Mouse (Mus musculus): ENCODE results near the gene Qdpr. TPM values are rescaled to one million over a fixed set of nuclear protein-coding genes. Genes with fewer than 3 reads are reported as not detected.
A peak's percentile ranks its signal among the peaks of the same experiment; 100 is the strongest.

The Qdpr gene
- total and polyA plus RNA-seq, 2 experiments: 491 to 640 TPM

DNA sequence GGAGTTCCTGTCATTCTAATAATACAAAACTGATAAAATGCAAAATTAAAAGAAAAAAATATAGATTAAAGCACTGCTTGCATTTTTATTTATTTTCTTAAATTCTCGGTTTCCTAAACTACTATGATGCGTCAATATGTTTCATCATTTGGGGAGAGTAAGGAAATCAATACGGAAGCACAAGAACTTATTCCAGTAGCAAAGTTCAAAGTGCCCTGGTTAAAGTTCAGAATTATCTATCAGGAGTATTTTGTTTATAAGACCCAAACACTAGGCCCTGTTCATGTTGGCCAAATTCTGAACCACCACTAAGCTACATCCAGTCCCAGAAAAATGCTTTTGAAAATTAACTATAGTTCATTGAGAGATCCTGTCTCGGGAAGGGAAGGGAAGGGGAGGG, 24.7 kb upstream of the Qdpr start:
- DNase-seq (ENCODE audit: extremely low read depth, low read depth, low spot score): peak; percentile 96
- no peak for TF ChIP-seq CTCF (IDR thresholded peaks at IDR 0.05; ENCODE audit: low read depth, low read length)
- no peak for TF ChIP-seq POLR2A (IDR thresholded peaks at IDR 0.05; ENCODE audit: extremely low read depth, insufficient read depth, low read length)
- no peaks in the 10 kb centered on the region for H3K79me2 ChIP-seq (ENCODE audit: control insufficient read depth, insufficient read depth, low read length)
- 25% methylated on average over 3 of the region's 4 CpGs for WGBS
- H3K9ac ChIP-seq (ENCODE audit: low read depth, low read length): no peak overlapping the region
- no peak overlapping the region for H3K27ac ChIP-seq (replicated peaks; ENCODE audit: insufficient read depth, low read depth, low read length)
- no peak overlapping the region for H3K4me3 ChIP-seq (ENCODE audit: insufficient read depth, low read depth, low read length)
- H3K27me3 ChIP-seq (ENCODE audit: control insufficient read depth, insufficient read depth, low read length): no peaks in the 10 kb centered on the region
- peaks cover 13% of the 10 kb centered on the region for H3K4me1 ChIP-seq (ENCODE audit: control insufficient read depth, insufficient read depth, low read length)
- no peaks in the 10 kb centered on the region for H3K36me3 ChIP-seq (ENCODE audit: control insufficient read depth, insufficient read depth, low read length)

- Histone ChIP-seq H3K27ac (replicated peaks; ENCODE audit: insufficient read depth, low read depth, low read length) (0 out of 2 replicates have a peak overlapping the region, but pooled peaks have one; percentile 46), H3K79me2 (ENCODE audit: control insufficient read depth, insufficient read depth, low read length) (no peaks in the 10 kb centered on the region), H3K4me1 (ENCODE audit: control insufficient read depth, insufficient read depth, low read length) (peaks cover 13% of the 10 kb centered on the region), H3K36me3 (ENCODE audit: control insufficient read depth, insufficient read depth, low read length) (no peaks in the 10 kb centered on the region), H3K4me3 (ENCODE audit: insufficient read depth, low read depth, low read length) (no peak overlapping the region), H3K27me3 (ENCODE audit: control insufficient read depth, insufficient read depth, low read length) (no peaks in the 10 kb centered on the region), H3K9ac (ENCODE audit: low read depth, low read length) (no peak overlapping the region)
- TF ChIP-seq POLR2A (IDR thresholded peaks at IDR 0.05; ENCODE audit: extremely low read depth, insufficient read depth, low read length) (no peak), CTCF (IDR thresholded peaks at IDR 0.05; ENCODE audit: low read depth, low read length) (peak; percentile 65)
- 17% methylated on average over 6 of the region's 6 CpGs for WGBS
- peak; percentile 86 for DNase-seq (ENCODE audit: extremely low read depth, low read depth, low spot score)
Observed at GRCm38 (mm10) chr5:45474215-45474614, 24.2 kb upstream of the Qdpr start.

DNA sequence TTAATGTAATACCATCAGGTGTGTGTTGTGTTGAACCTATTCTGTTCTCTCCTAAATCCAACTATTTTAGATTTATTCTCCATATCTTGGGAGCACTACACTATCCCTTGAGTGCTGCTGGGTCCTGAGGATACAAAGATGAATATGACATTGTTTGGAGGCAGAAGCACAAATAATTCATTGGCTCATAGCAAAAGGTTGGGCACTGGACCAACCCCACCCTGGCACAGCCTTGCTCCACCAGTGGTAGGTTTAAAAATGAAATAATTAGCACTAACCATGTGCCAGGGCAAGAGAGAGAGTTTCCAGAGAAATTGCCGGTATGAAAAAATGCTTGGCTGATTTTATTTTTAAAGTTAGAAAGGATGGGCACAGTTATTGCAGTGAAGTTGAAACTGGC, 23.5 kb upstream of the Qdpr start:
- WGBS: 28% methylated on average over 1 of the region's 1 CpGs
- TF ChIP-seq CTCF (IDR thresholded peaks at IDR 0.05; ENCODE audit: low read depth, low read length) (no peak), POLR2A (IDR thresholded peaks at IDR 0.05; ENCODE audit: extremely low read depth, insufficient read depth, low read length) (no peak)

GRCm38 (mm10) chr5:45472880-45473450, 22.9 kb upstream of the Qdpr start:
- Histone ChIP-seq H3K79me2 (ENCODE audit: control insufficient read depth, insufficient read depth, low read length) (no peaks in the 10 kb centered on the region), H3K4me1 (ENCODE audit: control insufficient read depth, insufficient read depth, low read length) (peaks cover 13% of the 10 kb centered on the region), H3K27ac (replicated peaks; ENCODE audit: insufficient read depth, low read depth, low read length) (no peak overlapping the region), H3K4me3 (ENCODE audit: insufficient read depth, low read depth, low read length) (no peak overlapping the region), H3K27me3 (ENCODE audit: control insufficient read depth, insufficient read depth, low read length) (no peaks in the 10 kb centered on the region), H3K36me3 (ENCODE audit: control insufficient read depth, insufficient read depth, low read length) (no peaks in the 10 kb centered on the region), H3K9ac (ENCODE audit: low read depth, low read length) (no peak overlapping the region)
- WGBS: 32% methylated on average over 7 of the region's 7 CpGs
- DNase-seq (ENCODE audit: extremely low read depth, low read depth, low spot score): peak; percentile 46
- TF ChIP-seq CTCF (IDR thresholded peaks at IDR 0.05; ENCODE audit: low read depth, low read length) (no peak), POLR2A (IDR thresholded peaks at IDR 0.05; ENCODE audit: extremely low read depth, insufficient read depth, low read length) (no peak)

More for the DNA sequence above, 23.5 kb upstream of the Qdpr start:
- H3K27me3 ChIP-seq (ENCODE audit: control insufficient read depth, insufficient read depth, low read length): no peaks in the 10 kb centered on the region
- no peak for DNase-seq (ENCODE audit: extremely low read depth, low read depth, low spot score)
- no peak overlapping the region for H3K4me3 ChIP-seq (ENCODE audit: insufficient read depth, low read depth, low read length)
- no peaks in the 10 kb centered on the region for H3K79me2 ChIP-seq (ENCODE audit: control insufficient read depth, insufficient read depth, low read length)
- H3K36me3 ChIP-seq (ENCODE audit: control insufficient read depth, insufficient read depth, low read length): no peaks in the 10 kb centered on the region
- peaks cover 13% of the 10 kb centered on the region for H3K4me1 ChIP-seq (ENCODE audit: control insufficient read depth, insufficient read depth, low read length)
- peak overlapping the region; percentile 47; the same call in 1 of the 2 replicates for H3K27ac ChIP-seq (replicated peaks; ENCODE audit: insufficient read depth, low read depth, low read length)
- H3K9ac ChIP-seq (ENCODE audit: low read depth, low read length): no peak overlapping the region

DNA sequence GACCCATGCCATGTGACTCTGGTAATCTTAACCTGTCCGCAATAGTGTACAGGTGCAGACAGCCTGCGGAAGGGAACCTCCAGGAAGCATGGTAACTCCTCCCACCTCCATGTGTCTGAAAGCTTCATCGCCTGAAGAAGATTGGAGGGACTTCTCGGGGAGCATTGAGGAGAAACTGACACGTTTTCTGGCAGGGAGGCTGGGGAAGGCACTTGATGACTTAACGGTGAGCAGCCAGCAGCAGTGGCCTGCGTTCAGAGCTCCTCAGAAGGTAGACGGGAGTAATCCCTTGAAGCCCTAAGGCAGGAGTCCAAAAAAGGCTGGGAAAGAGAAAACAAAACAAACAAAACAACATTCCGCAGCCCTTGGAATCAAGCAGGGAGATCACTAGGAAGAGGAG, 4.4 kb upstream of the Qdpr start:
- TF ChIP-seq POLR2A (IDR thresholded peaks at IDR 0.05; ENCODE audit: extremely low read depth, insufficient read depth, low read length) (no peak), CTCF (IDR thresholded peaks at IDR 0.05; ENCODE audit: low read depth, low read length) (no peak)
- H3K36me3 ChIP-seq (ENCODE audit: control insufficient read depth, insufficient read depth, low read length): no peaks in the 10 kb centered on the region
- no peak overlapping the region for H3K27ac ChIP-seq (replicated peaks; ENCODE audit: insufficient read depth, low read depth, low read length)
- WGBS: 49% methylated on average over 9 of the region's 9 CpGs
- no peaks in the 10 kb centered on the region for H3K4me1 ChIP-seq (ENCODE audit: control insufficient read depth, insufficient read depth, low read length)
- no peak for DNase-seq (ENCODE audit: extremely low read depth, low read depth, low spot score)
- H3K9ac ChIP-seq (ENCODE audit: low read depth, low read length): no peak overlapping the region
- no peaks in the 10 kb centered on the region for H3K79me2 ChIP-seq (ENCODE audit: control insufficient read depth, insufficient read depth, low read length)
- no peak overlapping the region for H3K4me3 ChIP-seq (ENCODE audit: insufficient read depth, low read depth, low read length)
- H3K27me3 ChIP-seq (ENCODE audit: control insufficient read depth, insufficient read depth, low read length): no peaks in the 10 kb centered on the region

DNA sequence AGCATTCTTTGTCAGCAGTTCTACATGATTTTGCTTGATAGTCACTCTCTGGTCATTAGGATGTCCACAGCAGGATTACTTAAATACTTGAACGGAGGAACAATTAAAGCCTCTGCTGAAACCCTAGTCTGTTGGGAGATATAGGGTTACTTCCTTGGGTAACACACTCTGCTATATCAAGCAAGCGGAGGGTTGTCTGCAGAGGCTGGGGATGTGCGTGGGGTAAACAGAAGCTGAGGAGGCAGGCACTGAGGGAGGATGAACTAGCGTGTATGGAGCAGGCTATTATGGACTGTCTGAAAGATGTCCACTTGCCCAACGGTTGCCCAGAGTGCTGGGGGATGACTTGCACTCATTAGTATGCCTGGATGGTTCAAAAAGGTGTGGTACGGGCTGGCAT, 3.4 kb upstream of the Qdpr start, which contains the start of gene Clrn2:
Clrn2 (plus strand) TSS at position 301 of the 400 bp plus-strand sequence.
- H3K79me2 ChIP-seq (ENCODE audit: control insufficient read depth, insufficient read depth, low read length): peaks cover 5% of the 10 kb centered on the region; the same call in 1 of the 2 replicates
- no peaks in the 10 kb centered on the region for H3K36me3 ChIP-seq (ENCODE audit: control insufficient read depth, insufficient read depth, low read length)
- no peak within 1 kb of the TSS for H3K4me3 ChIP-seq (ENCODE audit: insufficient read depth, low read depth, low read length)
- DNase-seq (ENCODE audit: extremely low read depth, low read depth, low spot score): no peak
- no peak within 1 kb of the TSS for H3K9ac ChIP-seq (ENCODE audit: low read depth, low read length)
- no peak for TF ChIP-seq POLR2A (IDR thresholded peaks at IDR 0.05; ENCODE audit: extremely low read depth, insufficient read depth, low read length)
- TF ChIP-seq CTCF (IDR thresholded peaks at IDR 0.05; ENCODE audit: low read depth, low read length): no peak
- peaks cover 4% of the 10 kb centered on the region; the same call in 1 of the 2 replicates for H3K4me1 ChIP-seq (ENCODE audit: control insufficient read depth, insufficient read depth, low read length)
- WGBS: 79% methylated on average over 6 of the region's 6 CpGs
- no peak within 1 kb of the TSS for H3K27ac ChIP-seq (replicated peaks; ENCODE audit: insufficient read depth, low read depth, low read length)
- no peaks in the 10 kb centered on the region for H3K27me3 ChIP-seq (ENCODE audit: control insufficient read depth, insufficient read depth, low read length)

Data from liver, adult 2 months (tissue).